Mouse (Mus musculus) MN1 (cell line): ENCODE data around the gene Rundc3a.

Experiments
- DNase-seq: peaks from one replicate; pipeline ENCODE4 v3.0.0-alpha.2; 2016; ENCODE audit warnings: low spot score

The Rundc3a gene

GRCm38 (mm10) chr11:102449043-102450008 is 56.1 kb downstream of the Rundc3a start:
- DNase-seq = no peak
